Mouse (Mus musculus): ENCODE data around the gene Rgs6.

DNA sequence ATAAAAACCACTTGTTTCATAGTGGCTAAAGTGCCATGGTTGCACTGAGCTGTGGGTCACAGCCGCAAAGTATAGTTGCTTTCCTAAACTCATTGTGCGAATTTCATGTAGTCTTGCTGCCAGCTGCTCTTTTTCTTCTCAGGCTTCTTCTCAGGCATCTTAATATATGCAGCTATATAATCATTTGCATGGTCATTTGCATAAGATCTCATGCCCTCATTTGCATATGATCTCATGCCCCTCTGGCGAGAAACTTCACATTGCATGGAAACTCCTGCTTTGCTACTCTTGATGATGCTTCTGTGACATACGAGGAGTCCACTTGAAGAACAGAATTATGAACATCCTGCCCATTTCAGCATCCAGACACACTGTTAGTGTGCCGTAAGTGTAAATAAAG lies 266.8 kb downstream of the Rgs6 start:
- TF ChIP-seq POLR2A (IDR thresholded peaks at IDR 0.05; ENCODE audit: borderline replicate concordance, extremely low read depth, insufficient read depth, insufficient read length, poor library complexity, severe bottlenecking) (no peak), CTCF (IDR thresholded peaks at IDR 0.05; ENCODE audit: borderline replicate concordance, extremely low read depth, insufficient read depth, insufficient read length) (no peak)

Measured in brain, embryonic 14.5 days (tissue).